In the genomic region with DNA sequence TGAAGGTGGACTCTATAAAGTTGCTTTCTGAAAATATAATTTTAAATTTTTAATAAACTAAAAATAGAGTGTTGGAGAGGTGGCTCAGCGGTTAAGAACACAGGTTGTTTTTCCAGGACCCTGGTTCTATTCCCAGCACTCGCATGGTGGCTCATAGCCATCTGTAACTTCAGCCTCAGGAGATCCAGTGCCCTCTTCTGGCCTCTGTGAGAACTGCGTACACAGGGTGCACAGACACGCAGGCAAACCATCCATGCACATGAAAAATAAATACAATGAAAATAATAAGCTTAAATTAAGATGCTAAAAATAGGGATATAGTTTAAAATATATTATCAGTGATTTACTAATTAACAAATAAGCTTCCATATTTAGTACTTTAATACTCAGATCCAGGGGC, we compare ENCODE assay signal across 21 mouse cellular contexts. TPM values are rescaled to one million over a fixed set of nuclear protein-coding genes. Genes with fewer than 3 reads are reported as not detected.
DNase-seq lines count a peak whose midpoint lies in the region; ATAC-seq and TF ChIP-seq lines count a peak whose summit lies in the region.
"Had no signal": no experiment of that assay in that cellular context is flagged by ENCODE, and none has a peak within 500 bp of the region (broad histone marks: within the 10 kb centered on the region; RNA-seq: fewer than 3 reads in every experiment).

No protein-coding gene starts in this region.

- no peak overlapping the region for H3K27ac ChIP-seq in hindbrain, postnatal 0 days
- H3K27ac ChIP-seq in hindbrain, embryonic 12.5 days: no peak overlapping the region
- H3K27ac ChIP-seq: embryonic facial prominence, embryonic 13.5 days; heart, embryonic 10.5 days; limb, embryonic 15.5 days had no signal

- DNase-seq in cerebellum, postnatal 10 days: peak; percentile 40 to 62
- DNase-seq in cerebellum, adult 9-11 months: no peak
- DNase-seq in hindbrain, postnatal 0 days (ENCODE audit: low spot score): no peak
- DNase-seq in thymus, postnatal 4 days: peak; percentile 37
- DNase-seq in thymus, postnatal 14 days: no peak
- no peak for DNase-seq in urinary bladder, postnatal 36 days (ENCODE audit: low spot score in 2 of 2)
- DNase-seq in spleen, postnatal 10 days (ENCODE audit: low spot score in 2 of 2): no peak

- WGBS in hindbrain, postnatal 0 days: 73% methylated on average over 4 of the region's 4 CpGs
- 76% methylated on average over 4 of the region's 4 CpGs for WGBS in hindbrain, embryonic 12.5 days

- H3K9ac ChIP-seq in hindbrain, postnatal 0 days (replicated peaks; ENCODE audit: low read length): no peak overlapping the region
- no peak overlapping the region for H3K9ac ChIP-seq in hindbrain, embryonic 12.5 days
- H3K9ac ChIP-seq: embryonic facial prominence, embryonic 13.5 days; limb, embryonic 15.5 days had no signal

- no peaks in the 10 kb centered on the region for H3K27me3 ChIP-seq in hindbrain, postnatal 0 days (ENCODE audit: insufficient read depth, low read length)
- H3K27me3 ChIP-seq in hindbrain, embryonic 12.5 days: no peaks in the 10 kb centered on the region
- H3K27me3 ChIP-seq: limb, embryonic 15.5 days had no signal

- H3K4me1 ChIP-seq in hindbrain, postnatal 0 days (ENCODE audit: insufficient read depth, low read length): no peaks in the 10 kb centered on the region
- peaks cover 3% of the 10 kb centered on the region; the same call in 1 of the 2 replicates for H3K4me1 ChIP-seq in hindbrain, embryonic 12.5 days
- H3K4me1 ChIP-seq: embryonic facial prominence, embryonic 13.5 days had no signal

- no peak overlapping the region for H3K4me2 ChIP-seq in hindbrain, postnatal 0 days (ENCODE audit: low read depth, low read length)
- H3K4me2 ChIP-seq in hindbrain, embryonic 12.5 days (replicated peaks): no peak overlapping the region

- 0 out of 2 replicates have a peak, but pooled peaks cover 3% of the 10 kb centered on the region for H3K9me3 ChIP-seq in hindbrain, postnatal 0 days (ENCODE audit: low read length)
- peaks cover 11% of the 10 kb centered on the region for H3K9me3 ChIP-seq in hindbrain, embryonic 12.5 days (replicated peaks)
- H3K9me3 ChIP-seq: limb, embryonic 15.5 days had no signal

- H3K36me3 ChIP-seq in hindbrain, postnatal 0 days (ENCODE audit: insufficient read depth, low read length): no peaks in the 10 kb centered on the region
- no peaks in the 10 kb centered on the region for H3K36me3 ChIP-seq in hindbrain, embryonic 12.5 days
- H3K36me3 ChIP-seq: embryonic facial prominence, embryonic 13.5 days; limb, embryonic 15.5 days had no signal

- H3K4me3 ChIP-seq in hindbrain, postnatal 0 days (ENCODE audit: low read length): no peak overlapping the region
- no peak overlapping the region for H3K4me3 ChIP-seq in hindbrain, embryonic 12.5 days
- H3K4me3 ChIP-seq: heart, embryonic 10.5 days; limb, embryonic 15.5 days had no signal

- ATAC-seq in hindbrain, postnatal 0 days: no peak
- no peak for ATAC-seq in hindbrain, embryonic 12.5 days (ENCODE audit: low FRiP score)

- peak; percentile 1; the same call in 1 of the 2 replicates for TF ChIP-seq CTCF in hindbrain, postnatal 0 days (IDR thresholded peaks at IDR 0.05; ENCODE audit: low read depth)

RNA-seq across cellular contexts. Expression of a gene that starts 0.7 kb away (rescaled TPM):
- total RNA-seq in hindbrain, postnatal 0 days (2014; rRNA removed): 0.05 and 0.29 TPM in 2 replicates
- 0.19 and 0.40 TPM in 2 replicates for polyA plus RNA-seq in hindbrain, postnatal 0 days (2015; fragmentation: Nextera tagmentation; extraction: Ambion mirVana)
- polyA plus RNA-seq in hindbrain, embryonic 12.5 days (2016; fragmentation: Nextera tagmentation; extraction: Ambion mirVana): 0.12 and 0.43 TPM in 2 replicates
- total RNA-seq: layer of hippocampus, postnatal 36 days; left cerebral cortex, postnatal 25 days had no signal

RNA-seq across cellular contexts. Expression of a gene that starts 12.4 kb away (rescaled TPM):
- 73.5 and 81.3 TPM in 2 replicates for total RNA-seq in hindbrain, postnatal 0 days (2014; rRNA removed)
- 53.8 and 54.1 TPM in 2 replicates for polyA plus RNA-seq in hindbrain, postnatal 0 days (2015; fragmentation: Nextera tagmentation; extraction: Ambion mirVana)
- 35.6 and 36.2 TPM in 2 replicates for polyA plus RNA-seq in hindbrain, embryonic 12.5 days (2016; fragmentation: Nextera tagmentation; extraction: Ambion mirVana)
- total RNA-seq: common myeloid progenitor, adult 5-6 weeks had no signal

RNA-seq across cellular contexts. Expression of a gene that starts 47.7 kb away (rescaled TPM):
- total RNA-seq in hindbrain, postnatal 0 days (2014; rRNA removed): 49.0 and 49.9 TPM in 2 replicates
- polyA plus RNA-seq in hindbrain, postnatal 0 days (2015; fragmentation: Nextera tagmentation; extraction: Ambion mirVana): 25.5 and 26.0 TPM in 2 replicates
- polyA plus RNA-seq in hindbrain, embryonic 12.5 days (2016; fragmentation: Nextera tagmentation; extraction: Ambion mirVana): 22.0 and 24.1 TPM in 2 replicates

RNA-seq across cellular contexts. Expression of a gene that starts 53.8 kb away (rescaled TPM):
- 52.0 and 80.7 TPM in 2 replicates for total RNA-seq in hindbrain, postnatal 0 days (2014; rRNA removed)
- polyA plus RNA-seq in hindbrain, postnatal 0 days (2015; fragmentation: Nextera tagmentation; extraction: Ambion mirVana): 44.7 and 45.2 TPM in 2 replicates
- 11.4 and 12.9 TPM in 2 replicates for polyA plus RNA-seq in hindbrain, embryonic 12.5 days (2016; fragmentation: Nextera tagmentation; extraction: Ambion mirVana)

RNA-seq across cellular contexts. Expression of a gene that starts 56.6 kb away (rescaled TPM):
- total RNA-seq in hindbrain, postnatal 0 days (2014; rRNA removed): not detected in 2 replicates
- not detected in 2 replicates for polyA plus RNA-seq in hindbrain, postnatal 0 days (2015; fragmentation: Nextera tagmentation; extraction: Ambion mirVana)
- not detected in 2 replicates for polyA plus RNA-seq in hindbrain, embryonic 12.5 days (2016; fragmentation: Nextera tagmentation; extraction: Ambion mirVana)
- total RNA-seq: adrenal gland, postnatal 10 days; common myeloid progenitor, adult 5-6 weeks; gastrocnemius, postnatal 14 days; heart, postnatal 25 days; layer of hippocampus, postnatal 36 days; left cerebral cortex, postnatal 25 days had no signal
- polyA plus RNA-seq: brain, embryonic 14.5 days; embryonic facial prominence, embryonic 13.5 days; heart, embryonic 10.5 days; kidney, embryonic 14.5 days; limb, embryonic 15.5 days; midbrain, embryonic 14.5 days; stomach, embryonic 16.5 days had no signal

Comparison
In these comparisons a context has a peak if more than half of its experiments do, and no peak if none do; other contexts are left out.
1. DNase-seq: peak in cerebellum, postnatal 10 days (2 of 2) and thymus, postnatal 4 days (single experiment); none in cerebellum, adult 9-11 months (single experiment), hindbrain, postnatal 0 days (single experiment), thymus, postnatal 14 days (single experiment), urinary bladder, postnatal 36 days (0 of 2) and spleen, postnatal 10 days (0 of 2).